Mouse (Mus musculus) thymus, adult 2 months (tissue): ENCODE measurements around the gene Uqcc3. TPM values are rescaled to one million over a fixed set of nuclear protein-coding genes. Genes with fewer than 3 reads are reported as not detected.
A peak's percentile ranks its signal among the peaks of the same experiment; 100 is the strongest.

Source experiments
- DNase-seq: peaks from one replicate; pipeline ENCODE4 v3.0.0; 2021
- H3K27ac ChIP-seq: fragments of 200-500 bp; 2 replicates; pipeline ENCODE4 v1.5.1; 2012; ENCODE audit warnings: low read length, control low read depth; ENCODE audit not compliant: control insufficient read depth, insufficient read depth
- H3K27me3 ChIP-seq: fragments of 200-500 bp; 2 replicates; pipeline ENCODE4 v1.6.1; 2012; ENCODE audit warnings: mild to moderate bottlenecking, low read length, moderate library complexity, mixed read lengths; ENCODE audit not compliant: control insufficient read depth, insufficient read depth
- H3K36me3 ChIP-seq: fragments of 200-500 bp; 2 replicates; pipeline ENCODE4 v1.6.1; 2012; ENCODE audit warnings: mild to moderate bottlenecking, low read length, moderate library complexity; ENCODE audit not compliant: control insufficient read depth, insufficient read depth
- H3K4me1 ChIP-seq: fragments of 200-500 bp; replicated peaks from 2 replicates; pipeline ENCODE4 v1.6.1; 2012; ENCODE audit warnings: low read length; ENCODE audit not compliant: control insufficient read depth, insufficient read depth
- H3K4me3 ChIP-seq: fragments of 200-500 bp; 2 replicates; pipeline ENCODE4 v1.5.1; 2012; ENCODE audit warnings: mild to moderate bottlenecking, low read length, control low read depth, moderate library complexity; ENCODE audit not compliant: control insufficient read depth, insufficient read depth
- CTCF ChIP-seq: fragments of 200-500 bp; IDR thresholded peaks from 2 replicates; pipeline ENCODE4 v1.5.1; 2012; ENCODE audit warnings: mild to moderate bottlenecking, control low read depth, low read length, moderate library complexity, borderline replicate concordance; ENCODE audit not compliant: control insufficient read depth, poor library complexity, insufficient read depth; ENCODE audit errors: extremely low read depth
- POLR2A ChIP-seq: fragments of 200-500 bp; IDR thresholded peaks from 2 replicates; pipeline ENCODE4 v1.6.1; 2012; ENCODE audit warnings: mild to moderate bottlenecking, low read length, control low read depth, moderate library complexity; ENCODE audit not compliant: control insufficient read depth, poor library complexity, insufficient read depth; ENCODE audit errors: extremely low read depth
- WGBS: fragments of 180-500 bp; shearing (Covaris S2); methylation state at CpG from one replicate; pipeline ENCODE4 v1.1.7; 2018; 5-methylcytosine and 5-hydroxymethylcytosine counted together
- polyA plus RNA-seq: library from polyadenylated mRNA; depleted of rRNA; stranded (reverse); fragments of >200 nt; gene quantifications from 2 replicates; pipeline ENCODE4 v1.2.3, GENCODE M21; 2012

Uqcc3 gene
- polyA plus RNA-seq, 1 experiment = 39.2 TPM

DNA sequence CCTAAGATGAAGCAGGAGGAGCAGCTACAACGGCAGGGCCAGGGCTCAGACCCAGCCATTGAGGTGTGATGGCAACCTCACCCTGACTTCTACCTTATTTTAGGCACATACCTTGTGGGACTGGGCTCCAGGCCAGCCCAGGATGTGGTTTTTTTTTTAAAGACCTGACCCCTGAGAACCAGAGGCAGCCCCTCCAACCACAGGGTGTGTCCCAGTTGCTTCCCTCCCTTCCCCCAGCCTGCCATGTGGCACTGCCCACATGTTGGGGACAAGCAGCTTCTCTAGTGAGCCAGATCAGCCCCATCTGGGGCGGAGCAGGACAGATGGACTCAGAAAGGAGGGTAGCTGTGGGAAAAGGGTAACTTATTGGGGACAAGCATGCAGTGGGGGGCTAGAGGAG, 46.0 kb upstream of the Uqcc3 start:
- H3K4me3 ChIP-seq = no peak overlapping the region
- peaks cover 15% of the 10 kb centered on the region for H3K4me1 ChIP-seq
- no peak for DNase-seq
- WGBS = 26% methylated on average over 2 of the region's 2 CpGs
- no peaks in the 10 kb centered on the region for H3K36me3 ChIP-seq
- H3K27me3 ChIP-seq = no peaks in the 10 kb centered on the region
- no peak overlapping the region for H3K27ac ChIP-seq
- TF ChIP-seq POLR2A = no peak
- no peak for TF ChIP-seq CTCF

DNA sequence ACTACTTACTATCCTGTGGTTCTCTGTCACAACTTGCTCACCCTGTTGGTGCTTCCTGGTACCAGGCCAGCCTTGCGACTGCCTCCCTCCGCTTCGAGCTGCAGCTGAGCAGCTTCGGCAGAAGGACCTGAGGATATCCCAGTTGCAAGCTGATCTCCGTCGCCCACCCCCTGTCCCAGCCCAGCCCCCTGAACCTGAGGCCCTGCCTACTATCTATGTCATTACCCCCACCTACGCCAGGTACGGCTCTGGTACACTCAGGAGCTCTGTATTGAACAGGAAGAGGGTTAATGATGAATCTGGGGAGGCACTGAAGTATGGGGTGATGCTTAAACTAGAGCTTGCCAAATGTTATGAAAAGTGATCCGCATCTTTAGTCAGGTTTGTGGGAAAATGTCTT, 41.0 kb upstream of the Uqcc3 start:
- H3K36me3 ChIP-seq = no peaks in the 10 kb centered on the region
- H3K27ac ChIP-seq = no peak overlapping the region
- 78% methylated on average over 9 of the region's 9 CpGs for WGBS
- peaks cover 5% of the 10 kb centered on the region; the same call in 1 of the 2 replicates for H3K4me1 ChIP-seq
- H3K27me3 ChIP-seq = no peaks in the 10 kb centered on the region
- no peak for DNase-seq
- TF ChIP-seq CTCF (no peak), POLR2A (no peak)
- H3K4me3 ChIP-seq = no peak overlapping the region

DNA sequence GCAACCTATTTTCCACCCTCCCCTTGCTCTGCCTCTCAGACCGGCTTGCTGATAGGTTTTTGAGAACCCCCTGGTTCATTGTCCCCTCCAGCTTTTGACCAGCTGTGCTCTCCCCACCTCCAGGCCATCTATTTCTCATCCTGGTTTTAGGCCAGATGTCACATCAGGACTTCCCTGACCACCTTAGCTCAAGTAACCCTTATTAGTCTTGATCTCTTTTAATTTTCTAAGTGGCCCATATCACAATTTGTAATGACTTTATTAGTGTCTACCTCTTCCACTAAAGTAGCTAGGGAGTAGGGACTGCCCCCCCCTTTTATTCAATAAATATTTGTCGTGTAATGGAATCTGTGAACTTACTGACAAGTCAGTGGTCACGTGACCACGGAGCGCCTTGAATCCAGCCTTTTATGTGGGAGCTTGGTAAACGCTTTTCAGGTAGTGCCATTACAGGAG, 40.1 kb upstream of the Uqcc3 start:
- DNase-seq = peak; percentile 26
- peaks cover 5% of the 10 kb centered on the region; the same call in 1 of the 2 replicates for H3K4me1 ChIP-seq
- WGBS = under 1% methylated on average over 6 of the region's 6 CpGs
- peak overlapping the region; percentile 53; the same call in 1 of the 2 replicates for H3K27ac ChIP-seq
- peaks cover 5% of the 10 kb centered on the region for H3K36me3 ChIP-seq
- H3K27me3 ChIP-seq = no peaks in the 10 kb centered on the region
- TF ChIP-seq POLR2A (no peak), CTCF (no peak)
- peak overlapping the region; percentile 82 for H3K4me3 ChIP-seq

DNA sequence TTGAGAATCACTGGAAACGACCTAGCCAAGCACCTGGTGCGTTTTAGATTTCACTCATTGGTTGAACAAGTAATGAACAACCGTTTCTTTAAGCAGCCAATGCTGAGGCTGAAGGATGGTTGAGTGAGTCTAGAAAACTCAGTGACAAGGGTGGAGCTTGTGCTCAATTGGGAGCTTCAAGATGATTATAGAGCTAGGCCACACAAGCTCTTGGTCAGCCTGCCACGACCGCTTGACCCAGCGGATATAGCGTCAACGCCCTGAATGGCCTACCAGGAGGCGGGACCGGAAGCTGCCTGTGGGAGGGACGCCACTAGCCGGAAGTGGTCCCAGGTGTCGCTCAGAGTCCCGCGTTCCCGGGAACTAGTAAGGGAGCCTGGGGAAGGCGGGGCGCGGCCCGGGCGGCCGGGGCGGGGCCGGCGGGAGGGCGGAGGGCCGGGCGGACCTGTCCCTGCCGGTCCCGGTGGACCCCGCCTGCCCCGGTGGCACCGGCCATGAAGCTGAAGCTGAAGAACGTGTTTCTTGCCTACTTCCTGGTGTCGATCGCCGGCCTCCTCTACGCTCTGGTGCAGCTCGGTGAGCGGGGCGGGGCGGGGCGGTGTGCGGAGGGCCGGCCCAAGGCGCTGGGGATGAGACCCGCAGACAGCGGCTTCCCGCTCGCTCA, 39.5 kb upstream of the Uqcc3 start, which contains the start of gene B3gat3:
Gene B3gat3 (plus strand): TSS at position 302 of the 664 bp plus-strand sequence.
- 1% methylated on average over 49 of the region's 50 CpGs for WGBS
- no peaks in the 10 kb centered on the region for H3K27me3 ChIP-seq
- peak; percentile 84 for DNase-seq
- H3K4me3 ChIP-seq = peak within 1 kb of the TSS; percentile 82
- H3K27ac ChIP-seq = peak within 1 kb of the TSS; percentile 53
- peaks cover 5% of the 10 kb centered on the region; the same call in 1 of the 2 replicates for H3K4me1 ChIP-seq
- H3K36me3 ChIP-seq = peaks cover 12% of the 10 kb centered on the region
- no peak for TF ChIP-seq CTCF
- no peak for TF ChIP-seq POLR2A

DNA sequence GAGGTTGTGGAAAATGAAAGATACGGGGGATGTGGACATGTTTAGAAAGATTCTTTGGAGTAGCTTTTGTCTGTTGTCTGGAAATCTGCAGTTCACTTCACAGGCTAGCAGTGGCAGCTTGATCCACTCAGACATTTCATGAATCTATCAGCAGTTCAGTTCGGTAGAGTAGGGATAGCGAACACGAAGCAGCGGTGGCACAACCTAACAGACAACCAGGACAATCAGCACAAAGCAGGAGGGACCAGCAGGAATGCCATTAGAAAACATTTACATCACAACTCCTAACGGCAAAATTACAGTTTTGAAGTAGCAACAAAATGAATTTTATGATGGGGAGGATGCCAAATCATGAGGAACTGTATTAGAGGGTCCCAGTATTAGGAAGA, 39.0 kb upstream of the Uqcc3 start:
- Histone ChIP-seq H3K27ac (peak overlapping the region; percentile 24; the same call in 1 of the 2 replicates), H3K36me3 (peaks cover 17% of the 10 kb centered on the region), H3K4me3 (no peak overlapping the region), H3K4me1 (peaks cover 5% of the 10 kb centered on the region; the same call in 1 of the 2 replicates), H3K27me3 (no peaks in the 10 kb centered on the region)
- DNase-seq = no peak
- TF ChIP-seq POLR2A (no peak), CTCF (no peak)
- 79% methylated on average over 6 of the region's 6 CpGs for WGBS

DNA sequence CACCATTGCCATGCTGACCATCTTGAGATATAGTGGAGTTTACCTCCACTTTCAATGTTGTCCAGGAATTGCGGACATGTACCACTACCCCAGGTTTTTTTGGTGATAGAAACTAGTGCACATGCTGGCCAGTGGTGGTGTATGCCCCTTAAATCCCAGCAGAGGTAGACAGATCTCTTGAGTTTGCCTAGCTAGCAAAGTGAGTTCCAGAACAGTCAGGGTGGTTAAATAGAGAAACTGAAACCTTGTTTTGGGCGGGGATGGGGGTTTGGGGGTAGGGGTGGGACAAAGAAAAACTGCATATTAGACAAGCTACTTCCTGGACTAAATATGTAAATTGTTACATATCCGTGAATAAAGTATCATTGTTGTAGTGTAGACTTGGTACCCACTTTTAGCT, 38.3 kb upstream of the Uqcc3 start:
- DNase-seq = no peak
- no peak overlapping the region for H3K27ac ChIP-seq
- TF ChIP-seq CTCF = no peak
- no peak for TF ChIP-seq POLR2A

More for the DNA sequence above, 38.3 kb upstream of the Uqcc3 start:
- H3K27me3 ChIP-seq = no peaks in the 10 kb centered on the region
- no peak overlapping the region for H3K4me3 ChIP-seq
- WGBS = 51% methylated on average over 3 of the region's 3 CpGs
- H3K4me1 ChIP-seq = peaks cover 5% of the 10 kb centered on the region; the same call in 1 of the 2 replicates
- peaks cover 24% of the 10 kb centered on the region for H3K36me3 ChIP-seq
